Mouse (Mus musculus): ENCODE results near the gene Gucy2d.

Gene Gucy2d

DNA sequence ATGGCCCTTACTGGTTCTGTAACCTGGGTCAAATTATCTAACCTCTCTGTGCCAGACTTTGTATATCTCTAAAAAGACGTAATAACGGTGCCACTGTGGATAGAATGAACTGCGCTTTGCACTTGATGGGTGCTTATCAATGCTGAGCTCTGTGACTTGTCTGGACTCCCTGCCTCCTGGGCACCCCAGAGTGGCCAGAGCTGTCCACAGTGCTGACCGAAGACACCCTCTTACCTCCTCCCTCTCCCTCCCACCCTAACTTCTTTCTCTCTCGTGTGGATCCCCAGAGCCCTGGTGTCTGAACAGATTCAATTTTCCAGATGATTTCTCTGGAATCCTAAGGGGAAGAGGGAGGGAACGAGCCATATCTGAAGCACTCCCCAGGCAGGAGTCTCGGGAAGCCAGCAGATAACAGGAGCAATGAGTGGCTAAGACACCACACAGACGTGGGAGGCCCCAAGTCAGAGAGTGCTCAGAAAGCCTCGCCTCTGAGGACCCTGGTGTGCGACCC lies at the start of gene Gucy2d:
Gucy2d (plus strand) TSS at position 461 of the 511 bp plus-strand sequence.
- no peak for DNase-seq

DNA sequence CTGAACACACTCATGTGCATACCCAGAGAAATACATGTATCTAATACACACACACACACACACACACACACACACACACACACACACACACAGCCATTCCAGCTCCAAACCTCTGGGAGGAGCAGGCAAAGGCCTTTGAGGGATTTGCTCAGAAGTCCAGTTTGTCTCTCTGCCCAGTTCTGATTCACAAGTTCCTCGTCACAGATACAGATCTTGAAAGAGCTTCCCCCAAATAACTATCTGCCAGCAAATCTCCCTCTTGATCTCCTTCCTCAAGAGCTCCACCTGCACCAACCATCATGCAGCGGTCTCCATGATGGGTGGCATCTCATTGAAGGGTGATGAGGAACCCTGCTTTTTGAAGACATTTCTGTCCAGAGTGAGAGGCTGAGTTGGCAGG lies 49.7 kb upstream of the Gucy2d start:
- no peak for DNase-seq

DNA sequence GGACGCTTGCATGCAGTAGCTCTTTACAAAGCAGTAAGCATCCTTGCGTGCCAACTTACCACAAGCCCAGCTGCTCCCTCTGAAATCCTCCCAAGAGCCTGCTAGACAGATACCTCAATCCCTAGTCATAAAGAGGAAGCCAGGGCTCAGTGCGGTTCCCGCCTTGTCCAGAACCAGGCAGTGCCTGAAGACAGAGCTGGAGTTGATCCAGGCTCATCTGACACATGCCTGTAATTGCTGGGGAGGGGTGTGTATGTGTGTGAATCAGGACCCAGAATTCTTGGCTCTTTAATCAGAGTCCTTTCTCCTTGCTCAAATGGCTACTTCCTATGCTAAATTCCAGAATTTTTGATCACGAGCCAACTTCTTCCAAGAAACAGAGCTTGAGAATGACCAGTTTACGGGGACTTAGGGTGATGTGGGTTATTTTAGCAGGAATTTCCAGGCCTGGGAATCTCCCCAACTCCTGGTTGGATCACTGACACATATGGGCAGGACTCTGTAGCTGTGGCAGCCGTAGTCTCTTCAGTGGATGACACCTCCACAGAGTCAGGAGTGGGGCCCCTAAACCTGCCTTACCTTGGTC lies 48.8 kb upstream of the Gucy2d start:
- DNase-seq: no peak

GRCm38 (mm10) chr7:98392466-98393201 lies 47.6 kb upstream of the Gucy2d start:
- DNase-seq: no peak

GRCm38 (mm10) chr7:98402582-98403574 lies 37.3 kb upstream of the Gucy2d start:
- DNase-seq: peak; percentile 54

DNA sequence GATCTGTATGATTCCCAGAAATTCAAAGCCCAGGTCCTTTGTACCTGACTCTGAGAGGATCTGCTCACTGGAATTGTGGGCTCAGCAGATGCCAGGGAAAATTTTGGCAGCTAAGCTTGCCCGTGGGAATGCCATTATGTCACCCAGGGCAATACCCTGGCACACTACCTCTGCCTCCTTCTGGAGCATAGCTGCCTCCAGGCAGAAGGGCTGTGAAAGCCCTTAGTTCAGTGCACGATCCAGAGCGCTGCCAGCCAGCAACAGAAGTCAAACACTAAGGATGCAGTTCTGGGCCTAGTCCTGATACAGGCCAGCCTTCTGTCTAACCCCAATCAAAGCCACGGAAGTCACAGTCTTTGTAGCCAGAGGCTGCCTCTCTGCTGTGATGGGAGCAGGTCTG lies 36.2 kb upstream of the Gucy2d start:
- peak; percentile 73 for DNase-seq

DNA sequence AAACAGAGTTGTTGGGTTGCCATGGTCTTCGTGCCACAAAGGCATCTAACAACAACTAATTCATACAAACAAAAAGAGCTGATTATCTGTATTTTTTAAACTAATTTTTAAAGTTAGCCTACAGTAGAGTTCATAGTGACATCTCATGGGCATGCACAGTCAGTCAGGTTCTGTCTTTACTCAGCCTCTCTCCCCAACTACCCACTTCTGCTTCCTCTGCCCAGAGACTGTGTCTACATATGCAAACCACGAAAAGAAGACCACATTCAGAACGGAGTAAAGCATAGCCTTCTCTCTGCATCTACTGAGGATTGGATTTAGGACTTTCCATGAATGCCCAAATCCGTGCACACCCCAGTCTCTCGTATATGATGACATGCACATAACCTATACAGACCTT lies 32.6 kb upstream of the Gucy2d start:
- no peak for DNase-seq

- no peak for DNase-seq
Measured at GRCm38 (mm10) chr7:98413115-98413514, 27.1 kb upstream of the Gucy2d start.

- no peak for DNase-seq
Measured at GRCm38 (mm10) chr7:98415550-98415949, 24.7 kb upstream of the Gucy2d start.

DNA sequence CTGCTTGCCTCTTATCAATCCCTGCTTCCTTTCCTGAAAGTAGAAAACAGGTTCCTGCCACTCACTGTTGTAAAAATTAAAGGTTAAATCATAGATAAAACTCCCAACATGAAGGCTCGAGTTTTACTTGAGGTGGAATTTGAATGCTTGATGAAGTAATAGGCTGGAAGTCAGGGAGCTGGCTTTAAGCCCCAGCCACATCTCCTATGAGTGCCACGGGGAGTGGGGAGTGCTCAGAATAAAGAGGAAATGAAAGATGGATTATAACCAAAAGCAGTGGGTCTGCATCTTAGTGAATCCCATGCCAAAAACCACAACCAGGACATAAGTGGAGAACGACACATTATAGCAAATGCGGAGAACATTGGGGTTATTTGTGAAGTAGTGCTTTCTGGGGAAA lies 24.2 kb upstream of the Gucy2d start:
- DNase-seq: no peak

DNA sequence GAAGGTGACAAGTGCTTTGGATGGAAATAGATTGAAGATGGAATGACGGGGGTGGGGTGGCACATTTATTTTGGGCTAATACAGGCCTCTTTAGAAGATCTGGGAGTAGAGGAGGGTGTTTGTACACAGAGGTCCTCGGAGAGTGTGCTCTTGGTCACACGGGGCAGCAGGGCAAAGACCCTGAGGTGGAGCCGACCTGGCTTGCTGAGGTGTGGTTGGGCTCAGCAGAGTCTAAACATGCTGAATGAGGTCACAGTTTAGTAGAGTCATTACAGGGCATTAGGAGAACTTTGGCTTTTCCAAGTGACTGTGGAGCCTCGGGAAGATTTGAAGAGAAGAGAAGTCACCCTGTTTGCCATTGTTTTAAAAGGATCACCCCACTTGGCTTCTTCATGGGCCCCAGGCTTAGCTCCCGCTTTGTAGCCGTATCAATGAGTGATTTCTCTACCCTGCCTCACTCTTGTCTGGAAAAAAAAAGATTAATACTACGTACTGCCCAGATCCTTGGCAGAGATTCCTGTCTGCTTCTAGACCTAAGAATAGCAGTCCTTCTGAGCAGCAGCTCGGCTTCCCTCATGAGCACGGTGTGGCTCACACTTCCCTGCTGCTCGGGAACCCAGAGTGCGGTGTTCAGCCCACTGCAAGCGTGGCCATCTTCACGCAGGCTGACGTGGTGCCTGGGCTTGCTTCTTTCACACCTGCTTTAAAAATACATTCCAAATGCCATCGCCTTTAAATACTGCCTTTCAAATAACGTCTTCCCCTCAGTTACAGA lies 22.0 kb upstream of the Gucy2d start:
- DNase-seq: no peak

DNA sequence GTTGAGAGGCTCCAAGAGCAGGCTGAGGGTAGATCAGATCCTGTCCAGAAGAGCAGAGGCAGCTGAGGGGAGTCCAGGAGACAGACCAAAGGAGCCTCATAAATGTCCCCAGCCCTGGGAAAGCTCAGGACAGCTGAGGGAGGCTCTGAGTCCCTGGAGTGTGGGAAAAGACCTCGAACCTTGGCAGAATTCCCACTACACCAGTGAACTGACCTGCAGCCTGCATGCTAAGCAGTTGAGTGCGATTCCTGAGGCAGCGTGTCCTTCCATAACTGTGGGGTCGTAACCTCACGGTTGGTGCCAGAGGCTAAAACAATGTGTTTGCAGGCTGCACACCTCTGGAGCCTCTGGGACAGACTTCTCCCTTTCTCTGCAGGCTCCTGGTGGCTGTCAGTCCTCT lies 20.9 kb upstream of the Gucy2d start:
- DNase-seq: no peak

- no peak for DNase-seq
Measured at GRCm38 (mm10) chr7:98423546-98423945, 16.7 kb upstream of the Gucy2d start.

DNA sequence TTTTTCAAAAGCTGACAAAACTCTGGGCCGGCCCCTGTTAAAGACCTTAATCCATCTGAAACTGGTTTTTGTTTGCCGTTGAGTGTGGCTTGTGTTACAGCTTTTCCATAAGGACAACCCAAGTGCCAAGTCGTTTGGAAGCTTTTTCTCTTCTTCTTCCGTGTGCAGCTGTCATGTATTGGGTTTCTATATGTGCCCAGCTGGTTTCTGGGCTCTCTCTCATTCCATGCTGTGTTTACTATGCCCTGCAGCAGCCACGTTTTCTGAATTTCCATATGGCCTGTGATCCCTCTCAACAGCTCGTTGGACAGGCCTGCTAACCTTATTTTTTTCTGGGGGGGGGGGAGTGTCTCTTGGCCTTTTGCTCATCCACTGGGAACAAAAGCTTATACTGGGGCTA lies 15.8 kb upstream of the Gucy2d start:
- no peak for DNase-seq

- DNase-seq: no peak
Measured at GRCm38 (mm10) chr7:98425551-98425950, 14.7 kb upstream of the Gucy2d start.

DNA sequence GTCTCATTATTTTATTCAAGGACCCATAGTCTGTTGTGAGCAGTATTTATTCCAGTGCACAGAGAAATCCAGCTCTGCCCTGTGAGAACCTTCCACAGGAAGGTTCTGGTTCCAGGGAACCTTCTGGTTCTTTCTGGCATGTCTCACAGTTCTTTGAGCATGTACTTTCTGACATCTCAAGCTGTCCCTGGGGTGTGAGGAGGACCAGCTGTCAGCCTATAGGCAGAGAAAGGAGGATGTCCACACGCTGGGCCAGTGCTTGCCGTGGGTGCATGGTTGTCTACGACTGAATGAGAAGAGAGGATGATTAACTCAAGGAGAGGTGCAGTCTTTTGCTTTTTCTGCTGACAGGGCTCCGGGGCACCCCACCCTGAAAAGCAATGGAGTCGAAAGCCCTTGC lies 13.6 kb upstream of the Gucy2d start:
- no peak for DNase-seq

DNA sequence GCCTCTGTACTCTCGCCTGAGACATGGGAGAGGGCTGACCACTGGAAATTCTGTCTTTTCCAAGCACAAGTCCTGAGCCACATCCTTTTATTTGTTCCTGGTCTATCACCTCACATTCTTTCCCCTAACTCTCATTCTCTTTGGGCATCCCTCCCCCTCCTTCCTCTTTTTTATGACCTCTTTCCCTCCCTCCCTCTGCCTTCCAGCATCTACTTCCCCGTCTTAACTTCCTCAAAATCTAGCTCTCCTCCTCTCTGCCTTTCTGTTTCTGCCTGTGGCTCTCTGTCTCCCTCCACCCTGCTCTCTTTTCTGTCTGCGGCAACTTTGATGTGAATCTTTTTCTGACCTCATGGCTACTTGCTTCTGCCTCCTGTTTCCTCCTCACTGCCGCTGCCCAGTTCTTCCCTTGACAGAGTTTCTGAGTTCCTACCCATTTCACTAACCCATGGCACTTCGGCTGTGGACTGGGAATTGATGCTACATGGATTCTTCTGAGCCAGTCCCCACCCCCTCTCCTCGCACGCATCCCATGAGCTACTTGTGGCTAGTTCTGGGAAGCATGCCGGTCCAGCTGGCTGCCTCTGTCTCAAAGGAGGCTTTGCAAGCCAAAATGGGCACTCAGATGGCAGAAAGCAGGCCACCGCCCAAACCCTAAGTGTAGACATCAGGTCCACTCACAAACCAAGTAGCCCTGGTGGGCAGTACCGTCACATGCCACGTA lies 12.9 kb upstream of the Gucy2d start:
- DNase-seq: no peak

- no peak for DNase-seq
Measured at GRCm38 (mm10) chr7:98429579-98429978, 10.6 kb upstream of the Gucy2d start.

- peak; percentile 43 for DNase-seq
Measured at GRCm38 (mm10) chr7:98430785-98431184, 9.4 kb upstream of the Gucy2d start.

- DNase-seq: peak; percentile 15
Measured at GRCm38 (mm10) chr7:98437629-98438028, 2.6 kb upstream of the Gucy2d start.

GRCm38 (mm10) chr7:98446873-98447272 lies 6.7 kb downstream of the Gucy2d start:
- DNase-seq: no peak
